Mouse (Mus musculus) E14TG2a.4 (cell line): ENCODE measurements around the gene Chrnb4.

Source experiments
- CTCF ChIP-seq: conservative IDR thresholded peaks from 2 replicates; pipeline ENCODE4 v1.5.1; 2014; ENCODE audit warnings: low read length
- NANOG ChIP-seq: IDR thresholded peaks from 2 replicates; pipeline ENCODE4 v1.6.1; 2014; ENCODE audit warnings: borderline replicate concordance, low read length, mixed read lengths
- POU5F1 ChIP-seq: IDR thresholded peaks from 2 replicates; pipeline ENCODE4 v1.6.1; 2014; ENCODE audit warnings: low read length, borderline replicate concordance

DNA sequence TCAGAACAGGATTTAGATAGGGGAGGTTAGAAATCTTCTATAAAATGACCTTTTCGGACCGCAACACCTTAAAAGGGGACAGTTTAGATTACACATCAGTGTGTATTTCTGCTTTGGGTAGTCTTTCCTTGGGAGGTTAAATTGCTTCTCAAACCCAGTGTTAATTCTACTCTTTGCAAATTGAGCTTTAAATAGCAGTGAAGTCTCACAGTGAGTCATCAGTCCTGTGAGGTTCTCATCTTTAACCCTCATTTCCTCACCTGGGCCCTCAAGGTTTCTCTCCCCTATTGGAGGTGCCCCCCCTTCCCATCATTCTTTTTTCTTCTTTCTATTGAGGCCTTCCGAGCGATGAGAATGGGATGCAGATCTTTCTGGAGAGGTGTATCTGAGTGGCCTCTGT lies 48.3 kb upstream of the Chrnb4 start:
- no peak for TF ChIP-seq CTCF
- no peak for TF ChIP-seq NANOG
- no peak for TF ChIP-seq POU5F1
